Mouse (Mus musculus) stomach, embryonic 15.5 days (tissue): ENCODE data around the gene Scube3. TPM values are rescaled to one million over a fixed set of nuclear protein-coding genes. Genes with fewer than 3 reads are reported as not detected.
A peak's percentile ranks its signal among the peaks of the same experiment; 100 is the strongest.

Source experiments
- ATAC-seq: fragments of 200-750 bp; cut with Nextera tagmentation; 2 replicates; pipeline ENCODE4 v1.8.0; 2017; ENCODE audit warnings: low read depth, moderate number of reproducible peaks, moderate TSS enrichment; ENCODE audit not compliant: insufficient read depth, low FRiP score
- H3K27ac ChIP-seq: fragments of 300-500 bp; sonication (generic); 2 replicates; pipeline ENCODE4 v1.5.1; 2015; ENCODE audit warnings: mild to moderate bottlenecking, inconsistent platforms
- H3K27me3 ChIP-seq: fragments of 300-500 bp; sonication (generic); replicated peaks from 2 replicates; pipeline ENCODE4 v1.6.1; 2015; ENCODE audit warnings: inconsistent platforms
- H3K36me3 ChIP-seq: fragments of 300-500 bp; sonication (generic); 2 replicates; pipeline ENCODE4 v1.6.1; 2015; ENCODE audit warnings: inconsistent platforms
- H3K4me1 ChIP-seq: fragments of 300-500 bp; sonication (generic); 2 replicates; pipeline ENCODE4 v1.6.1; 2015; ENCODE audit warnings: inconsistent platforms
- H3K4me2 ChIP-seq: fragments of 300-500 bp; sonication (generic); 2 replicates; pipeline ENCODE4 v1.6.1; 2015; ENCODE audit warnings: mild to moderate bottlenecking, inconsistent platforms
- H3K4me3 ChIP-seq: fragments of 300-500 bp; sonication (generic); replicated peaks from 2 replicates; pipeline ENCODE4 v1.5.1; 2015; ENCODE audit warnings: inconsistent platforms
- H3K9ac ChIP-seq: fragments of 300-500 bp; sonication (generic); 2 replicates; pipeline ENCODE4 v1.6.1; 2015; ENCODE audit warnings: inconsistent platforms
- H3K9me3 ChIP-seq: fragments of 300-500 bp; sonication (generic); 2 replicates; pipeline ENCODE4 v1.6.1; 2016; ENCODE audit warnings: inconsistent platforms
- WGBS: fragments of 180-500 bp; shearing (Covaris S2); methylation state at CpG from one replicate; pipeline ENCODE4 v1.1.7; 2015; 5-methylcytosine and 5-hydroxymethylcytosine counted together
- polyA plus RNA-seq: library from polyadenylated mRNA; unstranded; fragments of >200 nt; fragmentation: Nextera tagmentation; extraction: Ambion mirVana; gene quantifications from 2 replicates; pipeline ENCODE4 v1.2.1, GENCODE M21; 2015

Gene Scube3
- 1.6 and 2.4 TPM in 2 replicates for polyA plus RNA-seq

DNA sequence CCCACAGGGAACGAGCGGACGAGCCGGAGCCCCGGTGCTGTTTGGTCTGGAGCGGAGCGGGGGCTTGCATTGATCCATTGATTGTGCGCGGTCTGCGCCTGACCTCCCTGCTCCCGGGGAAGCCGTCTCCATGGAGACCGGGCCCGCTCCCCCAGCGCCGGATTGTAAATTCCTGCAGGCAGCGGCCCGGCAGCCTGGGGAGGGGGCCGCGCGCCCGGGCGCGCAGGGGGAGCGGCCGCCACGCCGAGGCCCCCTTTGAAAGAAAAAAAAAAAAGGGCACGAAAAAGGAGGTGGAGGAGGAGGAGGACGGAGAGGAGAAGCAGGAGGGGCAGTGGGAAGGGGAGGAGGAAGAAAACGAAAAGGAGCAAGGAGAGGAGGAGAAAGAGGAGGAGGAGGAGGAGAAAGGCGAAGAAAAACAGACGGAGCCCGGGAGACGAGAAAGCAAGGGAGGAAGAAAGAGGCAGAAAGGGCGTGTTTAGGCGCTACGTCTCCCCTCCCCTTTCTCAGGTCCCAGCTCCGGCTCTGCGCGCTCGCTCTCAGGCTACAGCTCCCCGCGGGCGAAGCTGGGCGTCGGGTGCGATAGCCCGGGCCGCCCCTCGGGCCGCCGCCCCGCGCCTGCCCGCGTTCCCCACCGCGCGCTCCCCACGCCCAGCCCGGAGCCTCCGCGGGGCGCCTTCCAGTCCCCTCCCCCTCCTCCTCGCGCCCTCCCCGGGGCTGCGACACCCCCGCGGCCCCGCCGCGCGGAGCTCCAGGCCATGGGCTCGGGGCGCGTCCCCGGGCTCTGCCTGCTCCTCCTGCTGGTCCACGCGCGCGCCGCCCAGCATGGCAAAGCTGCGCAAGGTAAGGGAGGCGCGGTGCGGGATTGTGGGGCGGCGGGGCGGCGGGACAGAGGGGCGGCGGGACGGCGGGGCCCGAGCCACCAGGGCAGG lies at the start of gene Scube3:
Scube3 (plus strand) TSS at position 371 of the 929 bp plus-strand sequence.
- H3K27ac ChIP-seq, result no peak within 1 kb of the TSS; the same call in 1 of the 2 replicates
- 1% methylated on average over 68 of the region's 97 CpGs for WGBS
- no peaks in the 10 kb centered on the region for H3K36me3 ChIP-seq
- peaks cover 17% of the 10 kb centered on the region; the same call in 1 of the 2 replicates for H3K27me3 ChIP-seq
- no peaks in the 10 kb centered on the region for H3K9me3 ChIP-seq
- peaks cover 36% of the 10 kb centered on the region for H3K4me1 ChIP-seq
- peak within 1 kb of the TSS; percentile 29; the same call in 1 of the 2 replicates for H3K9ac ChIP-seq
- no peak for ATAC-seq
- H3K4me3 ChIP-seq, result peak within 1 kb of the TSS; percentile 66
- peak within 1 kb of the TSS; percentile 99 for H3K4me2 ChIP-seq

GRCm38 (mm10) chr17:28092297-28092696 lies 49.6 kb upstream of the Scube3 start:
- no peak for ATAC-seq
- 81% methylated on average over 2 of the region's 2 CpGs for WGBS

GRCm38 (mm10) chr17:28093837-28094236 lies 48.1 kb upstream of the Scube3 start:
- no peak overlapping the region for H3K27ac ChIP-seq
- H3K9ac ChIP-seq, result no peak overlapping the region
- ATAC-seq, result no peak
- H3K4me2 ChIP-seq, result no peak overlapping the region
- WGBS, result 87% methylated on average over 3 of the region's 3 CpGs
- no peaks in the 10 kb centered on the region for H3K36me3 ChIP-seq
- H3K9me3 ChIP-seq, result no peaks in the 10 kb centered on the region
- no peak overlapping the region for H3K4me3 ChIP-seq
- no peaks in the 10 kb centered on the region for H3K27me3 ChIP-seq
- H3K4me1 ChIP-seq, result no peaks in the 10 kb centered on the region; the same call in 1 of the 2 replicates

More at GRCm38 (mm10) chr17:28092297-28092696, 49.6 kb upstream of the Scube3 start:
- H3K4me3 ChIP-seq, result no peak overlapping the region
- no peaks in the 10 kb centered on the region for H3K9me3 ChIP-seq
- no peak overlapping the region for H3K9ac ChIP-seq
- H3K36me3 ChIP-seq, result no peaks in the 10 kb centered on the region
- H3K4me2 ChIP-seq, result no peak overlapping the region
- no peaks in the 10 kb centered on the region for H3K4me1 ChIP-seq
- no peak overlapping the region for H3K27ac ChIP-seq
- H3K27me3 ChIP-seq, result no peaks in the 10 kb centered on the region

DNA sequence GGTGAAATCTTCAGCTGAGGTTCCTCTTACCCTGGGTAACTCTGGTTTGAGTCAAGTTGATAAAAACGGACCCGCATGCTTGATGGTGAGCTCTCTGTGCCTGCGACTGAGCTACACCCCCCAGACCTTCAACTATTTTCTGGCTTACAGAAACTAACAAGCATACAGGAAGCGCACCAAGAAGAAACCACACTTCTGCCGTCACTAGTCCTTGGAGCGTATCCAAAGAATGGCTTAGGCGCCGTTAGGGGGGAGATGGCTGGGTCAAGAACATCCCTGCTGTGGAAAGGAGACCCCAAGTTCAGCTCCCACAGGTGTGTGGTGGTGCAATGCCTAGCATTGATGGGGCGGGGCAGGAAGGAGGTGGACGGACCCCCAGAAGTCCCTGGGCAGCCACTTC lies 45.5 kb upstream of the Scube3 start:
- 77% methylated on average over 10 of the region's 10 CpGs for WGBS
- ATAC-seq, result no peak

DNA sequence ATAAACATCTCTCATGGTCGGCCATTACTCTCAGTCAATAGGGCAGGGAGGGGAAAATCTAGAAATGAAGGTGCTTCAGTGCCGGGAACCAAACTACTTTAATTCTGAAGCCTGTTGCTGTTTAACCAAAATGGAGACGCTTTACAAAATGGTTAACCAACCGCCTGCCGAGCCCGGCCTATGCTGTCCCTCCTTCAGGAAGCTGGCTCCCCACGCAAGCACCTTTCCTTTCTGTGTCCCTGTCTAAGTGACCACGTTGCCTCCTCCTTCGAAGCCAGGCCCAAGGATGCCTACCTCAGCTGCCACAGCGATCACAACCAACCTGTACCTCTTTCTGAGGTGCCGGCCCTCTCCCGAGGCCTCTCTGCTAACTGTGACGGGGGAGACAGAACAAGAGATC lies 44.6 kb upstream of the Scube3 start:
- Histone ChIP-seq H3K27me3 (no peaks in the 10 kb centered on the region), H3K4me3 (no peak overlapping the region), H3K4me1 (no peaks in the 10 kb centered on the region; the same call in 1 of the 2 replicates), H3K27ac (no peak overlapping the region), H3K36me3 (no peaks in the 10 kb centered on the region), H3K9me3 (no peaks in the 10 kb centered on the region), H3K4me2 (no peak overlapping the region), H3K9ac (no peak overlapping the region)
- ATAC-seq, result no peak
- WGBS, result 79% methylated on average over 13 of the region's 13 CpGs

More for the DNA sequence above, 45.5 kb upstream of the Scube3 start:
- Histone ChIP-seq H3K36me3 (no peaks in the 10 kb centered on the region), H3K4me1 (no peaks in the 10 kb centered on the region; the same call in 1 of the 2 replicates), H3K27ac (no peak overlapping the region), H3K9ac (no peak overlapping the region), H3K27me3 (no peaks in the 10 kb centered on the region), H3K4me3 (no peak overlapping the region), H3K9me3 (no peaks in the 10 kb centered on the region), H3K4me2 (no peak overlapping the region)

DNA sequence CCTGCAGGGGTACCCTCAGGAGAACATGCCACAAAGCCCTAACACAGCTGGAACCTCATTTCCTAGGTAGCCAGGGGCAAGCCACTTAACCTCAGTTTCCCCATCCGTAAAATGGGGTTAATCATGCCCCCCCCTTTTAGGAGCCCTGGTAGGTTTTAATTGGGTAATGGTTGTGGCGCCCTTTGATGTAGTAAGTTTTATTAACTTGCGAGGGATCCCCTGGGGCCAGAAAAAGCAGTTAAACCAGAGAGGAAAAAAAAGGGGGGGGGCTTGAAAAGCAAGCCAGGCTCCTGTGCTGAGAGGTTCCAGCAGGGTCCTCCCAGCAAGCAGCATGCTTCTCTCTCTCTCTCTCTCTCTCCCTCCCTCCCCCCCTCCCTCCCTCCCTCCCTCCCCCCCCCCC lies 42.9 kb upstream of the Scube3 start:
- WGBS, result 61% methylated on average over 3 of the region's 3 CpGs
- no peak for ATAC-seq
- no peak overlapping the region for H3K4me2 ChIP-seq
- H3K4me1 ChIP-seq, result no peaks in the 10 kb centered on the region; the same call in 1 of the 2 replicates
- no peak overlapping the region for H3K9ac ChIP-seq
- no peak overlapping the region for H3K4me3 ChIP-seq
- H3K9me3 ChIP-seq, result no peaks in the 10 kb centered on the region
- H3K36me3 ChIP-seq, result no peaks in the 10 kb centered on the region
- no peak overlapping the region for H3K27ac ChIP-seq
- no peaks in the 10 kb centered on the region for H3K27me3 ChIP-seq

GRCm38 (mm10) chr17:28100669-28101068 lies 41.3 kb upstream of the Scube3 start:
- Histone ChIP-seq H3K27ac (no peak overlapping the region), H3K9ac (no peak overlapping the region), H3K4me1 (no peaks in the 10 kb centered on the region; the same call in 1 of the 2 replicates), H3K36me3 (no peaks in the 10 kb centered on the region), H3K9me3 (no peaks in the 10 kb centered on the region), H3K27me3 (no peaks in the 10 kb centered on the region), H3K4me3 (no peak overlapping the region), H3K4me2 (no peak overlapping the region)
- WGBS, result 88% methylated on average over 1 of the region's 1 CpGs
- no peak for ATAC-seq

DNA sequence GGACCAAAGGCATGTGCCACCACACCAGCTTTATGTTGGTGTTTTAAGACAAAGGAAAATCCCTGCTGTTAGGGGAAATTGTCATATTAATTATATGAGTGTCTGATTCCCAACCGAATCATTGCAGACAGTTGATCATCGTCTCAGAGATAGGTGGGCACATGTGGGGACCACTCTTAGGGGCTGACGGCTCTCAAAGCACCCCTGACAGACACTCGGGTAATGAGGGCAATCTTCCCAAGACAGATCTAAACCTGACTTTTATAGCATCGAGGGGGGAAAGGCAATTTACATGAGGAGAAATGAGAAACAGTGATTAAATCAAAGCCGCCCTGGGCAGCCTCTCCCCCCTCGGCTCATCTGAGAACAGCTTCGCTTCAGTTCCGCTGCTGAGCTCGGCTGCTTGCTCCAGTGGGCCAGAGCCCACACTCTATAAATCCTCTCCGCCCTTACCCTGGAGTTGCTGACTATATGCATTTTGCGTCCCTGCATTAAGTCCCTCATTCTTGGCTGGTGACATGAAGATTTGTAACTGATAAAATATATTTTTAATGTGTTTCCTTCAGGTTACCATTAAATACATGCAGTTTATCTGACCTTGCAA lies 40.6 kb upstream of the Scube3 start:
- Histone ChIP-seq H3K9me3 (no peaks in the 10 kb centered on the region), H3K36me3 (no peaks in the 10 kb centered on the region), H3K4me3 (no peak overlapping the region), H3K27ac (no peak overlapping the region), H3K27me3 (no peaks in the 10 kb centered on the region), H3K4me1 (no peaks in the 10 kb centered on the region; the same call in 1 of the 2 replicates), H3K4me2 (no peak overlapping the region), H3K9ac (no peak overlapping the region)
- 46% methylated on average over 12 of the region's 12 CpGs for WGBS
- ATAC-seq, result no peak

GRCm38 (mm10) chr17:28101902-28102319 lies 40.0 kb upstream of the Scube3 start:
- H3K9me3 ChIP-seq, result no peaks in the 10 kb centered on the region
- ATAC-seq, result no peak
- no peak overlapping the region for H3K4me3 ChIP-seq
- H3K4me2 ChIP-seq, result no peak overlapping the region
- 22% methylated on average over 10 of the region's 10 CpGs for WGBS
- no peak overlapping the region for H3K27ac ChIP-seq
- no peak overlapping the region for H3K9ac ChIP-seq
- no peaks in the 10 kb centered on the region; the same call in 1 of the 2 replicates for H3K4me1 ChIP-seq
- H3K36me3 ChIP-seq, result no peaks in the 10 kb centered on the region
- no peaks in the 10 kb centered on the region for H3K27me3 ChIP-seq

DNA sequence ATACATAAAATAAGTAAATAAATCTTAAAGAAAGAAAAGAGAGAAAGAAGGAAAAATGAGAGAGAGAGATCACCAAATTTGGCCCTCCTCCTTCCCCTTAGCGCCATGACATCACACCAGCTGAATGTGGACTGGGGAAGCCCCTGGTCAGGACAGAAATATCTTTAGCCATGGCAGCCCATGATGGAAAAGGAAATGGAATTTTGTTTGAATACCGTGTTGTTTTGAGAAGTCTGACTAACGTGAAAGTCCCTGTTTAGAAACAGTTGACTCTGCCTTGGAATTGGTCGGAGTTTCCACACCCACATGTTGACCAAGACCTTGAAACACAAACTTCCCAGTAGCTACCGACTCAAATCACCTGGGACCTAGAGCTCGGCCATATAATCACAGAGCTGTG lies 37.5 kb upstream of the Scube3 start:
- H3K9me3 ChIP-seq, result no peaks in the 10 kb centered on the region
- no peak overlapping the region for H3K4me3 ChIP-seq
- H3K4me1 ChIP-seq, result no peaks in the 10 kb centered on the region
- WGBS, result 67% methylated on average over 6 of the region's 6 CpGs
- H3K36me3 ChIP-seq, result no peaks in the 10 kb centered on the region
- no peaks in the 10 kb centered on the region for H3K27me3 ChIP-seq
- no peak overlapping the region for H3K9ac ChIP-seq
- no peak overlapping the region for H3K4me2 ChIP-seq
- ATAC-seq, result no peak
- H3K27ac ChIP-seq, result no peak overlapping the region

GRCm38 (mm10) chr17:28106352-28106751 lies 35.6 kb upstream of the Scube3 start:
- 77% methylated on average over 6 of the region's 6 CpGs for WGBS
- Histone ChIP-seq H3K4me2 (no peak overlapping the region), H3K9ac (no peak overlapping the region), H3K4me3 (no peak overlapping the region), H3K36me3 (no peaks in the 10 kb centered on the region), H3K4me1 (no peaks in the 10 kb centered on the region), H3K27me3 (no peaks in the 10 kb centered on the region), H3K9me3 (no peaks in the 10 kb centered on the region), H3K27ac (no peak overlapping the region)
- ATAC-seq, result no peak

GRCm38 (mm10) chr17:28107275-28107674 lies 34.7 kb upstream of the Scube3 start:
- Histone ChIP-seq H3K9ac (no peak overlapping the region), H3K4me3 (no peak overlapping the region), H3K36me3 (no peaks in the 10 kb centered on the region), H3K9me3 (no peaks in the 10 kb centered on the region), H3K4me2 (no peak overlapping the region), H3K4me1 (no peaks in the 10 kb centered on the region), H3K27me3 (no peaks in the 10 kb centered on the region), H3K27ac (no peak overlapping the region)
- WGBS, result 27% methylated on average over 14 of the region's 14 CpGs
- ATAC-seq, result no peak
